Mouse (Mus musculus): ENCODE measurements around the gene Ccnd2. TPM values are rescaled to one million over a fixed set of nuclear protein-coding genes. Genes with fewer than 3 reads are reported as not detected.

Gene Ccnd2
- polyA plus RNA-seq, 2 experiments, result 143 to 1,147 TPM

- peak overlapping the region; percentile 94 for H3K27ac ChIP-seq (replicated peaks; ENCODE audit: low read depth, low read length)
- peaks cover 24% of the 10 kb centered on the region for H3K4me1 ChIP-seq (ENCODE audit: control insufficient read depth, insufficient read depth, low read length)
- H3K9me3 ChIP-seq (ENCODE audit: control insufficient read depth, low read length), result no peaks in the 10 kb centered on the region
- DNase-seq (ENCODE audit: low spot score) (no peak), ATAC-seq (ENCODE audit: low FRiP score, low read depth) (no peak)
- H3K9ac ChIP-seq (ENCODE audit: low read depth, low read length, severe bottlenecking), result peak overlapping the region; percentile 56
- peak overlapping the region; percentile 95 for H3K4me2 ChIP-seq (replicated peaks; ENCODE audit: low read depth, low read length, severe bottlenecking)
- TF ChIP-seq POLR2A (IDR thresholded peaks at IDR 0.05; ENCODE audit: borderline replicate concordance, extremely low read depth, insufficient read depth, insufficient read length), result no peak
- 3% methylated on average over 15 of the region's 15 CpGs for WGBS
- H3K4me3 ChIP-seq (replicated peaks; ENCODE audit: low read length), result peak overlapping the region; percentile 87
- H3K27me3 ChIP-seq (ENCODE audit: control insufficient read depth, insufficient read depth, low read length), result no peaks in the 10 kb centered on the region
- H3K36me3 ChIP-seq (ENCODE audit: control insufficient read depth, insufficient read depth, low read length), result no peaks in the 10 kb centered on the region
Measured at GRCm38 (mm10) chr6:127155468-127155867, 3.5 kb upstream of the Ccnd2 start.

- Histone ChIP-seq H3K27ac (replicated peaks; ENCODE audit: low read depth, low read length) (peak overlapping the region; percentile 94), H3K9ac (ENCODE audit: low read depth, low read length, severe bottlenecking) (peak overlapping the region; percentile 56), H3K9me3 (ENCODE audit: control insufficient read depth, low read length) (no peaks in the 10 kb centered on the region), H3K4me1 (ENCODE audit: control insufficient read depth, insufficient read depth, low read length) (peaks cover 24% of the 10 kb centered on the region), H3K36me3 (ENCODE audit: control insufficient read depth, insufficient read depth, low read length) (no peaks in the 10 kb centered on the region), H3K4me3 (replicated peaks; ENCODE audit: low read length) (peak overlapping the region; percentile 87), H3K4me2 (replicated peaks; ENCODE audit: low read depth, low read length, severe bottlenecking) (peak overlapping the region; percentile 95), H3K27me3 (ENCODE audit: control insufficient read depth, insufficient read depth, low read length) (no peaks in the 10 kb centered on the region)
- TF ChIP-seq POLR2A (IDR thresholded peaks at IDR 0.05; ENCODE audit: borderline replicate concordance, extremely low read depth, insufficient read depth, insufficient read length), result 0 out of 2 replicates have a peak, but pooled peaks have one; percentile 40
- WGBS, result under 1% methylated on average over 27 of the region's 34 CpGs
- ATAC-seq (ENCODE audit: low FRiP score, low read depth) (peak; percentile 51), DNase-seq (ENCODE audit: low spot score) (peak; percentile 92)
Measured at GRCm38 (mm10) chr6:127154708-127155268, 2.8 kb upstream of the Ccnd2 start.

GRCm38 (mm10) chr6:127153972-127154707, 2.1 kb upstream of the Ccnd2 start:
- DNase-seq (ENCODE audit: low spot score), result no peak
- WGBS, result under 1% methylated on average over 30 of the region's 30 CpGs

GRCm38 (mm10) chr6:127153296-127153800, 1.4 kb upstream of the Ccnd2 start:
- no peaks in the 10 kb centered on the region for H3K36me3 ChIP-seq (ENCODE audit: control insufficient read depth, insufficient read depth, low read length)
- H3K4me1 ChIP-seq (ENCODE audit: control insufficient read depth, insufficient read depth, low read length), result peaks cover 25% of the 10 kb centered on the region
- no peaks in the 10 kb centered on the region for H3K9me3 ChIP-seq (ENCODE audit: control insufficient read depth, low read length)
- peak overlapping the region; percentile 94 for H3K27ac ChIP-seq (replicated peaks; ENCODE audit: low read depth, low read length)
- no peaks in the 10 kb centered on the region for H3K27me3 ChIP-seq (ENCODE audit: control insufficient read depth, insufficient read depth, low read length)
- DNase-seq (ENCODE audit: low spot score), result peak; percentile 62
- peak overlapping the region; percentile 56 for H3K9ac ChIP-seq (ENCODE audit: low read depth, low read length, severe bottlenecking)
- peak overlapping the region; percentile 95 for H3K4me2 ChIP-seq (replicated peaks; ENCODE audit: low read depth, low read length, severe bottlenecking)
- no peak for ATAC-seq (ENCODE audit: low FRiP score, low read depth)
- WGBS, result 1% methylated on average over 28 of the region's 28 CpGs
- peak; percentile 23; the same call in 1 of the 2 replicates for TF ChIP-seq POLR2A (IDR thresholded peaks at IDR 0.05; ENCODE audit: borderline replicate concordance, extremely low read depth, insufficient read depth, insufficient read length)
- H3K4me3 ChIP-seq (replicated peaks; ENCODE audit: low read length), result peak overlapping the region; percentile 87

More at GRCm38 (mm10) chr6:127153972-127154707, 2.1 kb upstream of the Ccnd2 start:
- Histone ChIP-seq H3K4me1 (ENCODE audit: control insufficient read depth, insufficient read depth, low read length) (peaks cover 24% of the 10 kb centered on the region), H3K4me3 (replicated peaks; ENCODE audit: low read length) (peak overlapping the region; percentile 87), H3K27ac (replicated peaks; ENCODE audit: low read depth, low read length) (peak overlapping the region; percentile 94), H3K36me3 (ENCODE audit: control insufficient read depth, insufficient read depth, low read length) (no peaks in the 10 kb centered on the region), H3K9ac (ENCODE audit: low read depth, low read length, severe bottlenecking) (peak overlapping the region; percentile 56), H3K27me3 (ENCODE audit: control insufficient read depth, insufficient read depth, low read length) (no peaks in the 10 kb centered on the region), H3K9me3 (ENCODE audit: control insufficient read depth, low read length) (no peaks in the 10 kb centered on the region), H3K4me2 (replicated peaks; ENCODE audit: low read depth, low read length, severe bottlenecking) (peak overlapping the region; percentile 95)
- no peak for ATAC-seq (ENCODE audit: low FRiP score, low read depth)
- TF ChIP-seq POLR2A (IDR thresholded peaks at IDR 0.05; ENCODE audit: borderline replicate concordance, extremely low read depth, insufficient read depth, insufficient read length), result no peak

DNA sequence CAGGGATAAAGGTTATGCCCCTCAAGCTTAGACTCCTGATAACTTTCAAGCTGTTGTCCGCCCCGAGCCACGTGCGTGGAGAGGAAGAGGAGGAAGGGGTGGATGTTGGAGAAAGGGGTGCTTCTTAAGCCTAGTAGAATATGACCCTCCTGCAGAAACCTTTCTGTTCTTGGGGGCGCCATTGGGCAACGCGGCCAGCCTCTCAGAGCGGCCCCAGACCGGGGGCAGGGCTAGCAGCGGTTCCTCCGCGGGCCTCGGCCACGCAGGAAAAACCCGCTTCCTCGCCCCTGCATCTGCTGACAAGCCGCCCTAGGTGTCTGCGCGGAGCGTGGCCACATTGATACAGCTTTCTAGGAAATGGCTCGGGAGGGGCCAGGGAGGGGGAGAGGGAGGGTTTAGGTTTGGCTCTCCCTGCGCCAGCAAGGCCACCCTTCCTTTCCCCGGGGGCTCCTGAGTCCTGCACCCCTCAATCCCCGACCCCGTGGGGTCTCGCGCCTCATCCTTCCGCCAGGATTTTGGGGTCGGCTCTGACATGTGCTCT, 358 bp downstream of the Ccnd2 start:
- 3% methylated on average over 29 of the region's 29 CpGs for WGBS

More for the DNA sequence above, 358 bp downstream of the Ccnd2 start:
- peak overlapping the region; percentile 64 for H3K9ac ChIP-seq (ENCODE audit: low read depth, low read length, severe bottlenecking)
- DNase-seq (ENCODE audit: low spot score), result peak; percentile 59
- H3K4me1 ChIP-seq (ENCODE audit: control insufficient read depth, insufficient read depth, low read length), result peaks cover 37% of the 10 kb centered on the region
- H3K9me3 ChIP-seq (ENCODE audit: control insufficient read depth, low read length), result no peaks in the 10 kb centered on the region
- no peak for TF ChIP-seq POLR2A (IDR thresholded peaks at IDR 0.05; ENCODE audit: borderline replicate concordance, extremely low read depth, insufficient read depth, insufficient read length)
- peak overlapping the region; percentile 95 for H3K4me2 ChIP-seq (replicated peaks; ENCODE audit: low read depth, low read length, severe bottlenecking)
- peak overlapping the region; percentile 94 for H3K27ac ChIP-seq (replicated peaks; ENCODE audit: low read depth, low read length)
- peaks cover 7% of the 10 kb centered on the region for H3K36me3 ChIP-seq (ENCODE audit: control insufficient read depth, insufficient read depth, low read length)
- no peak for ATAC-seq (ENCODE audit: low FRiP score, low read depth)
- H3K27me3 ChIP-seq (ENCODE audit: control insufficient read depth, insufficient read depth, low read length), result no peaks in the 10 kb centered on the region
- peak overlapping the region; percentile 87 for H3K4me3 ChIP-seq (replicated peaks; ENCODE audit: low read length)
